Mouse (Mus musculus): ENCODE data around the gene Sesn1. TPM values are rescaled to one million over a fixed set of nuclear protein-coding genes. Genes with fewer than 3 reads are reported as not detected.
"Not testable (repeated sequence)": the region's sequence is repeated elsewhere in the genome, so short reads cannot be mapped to it uniquely, and the experiment has no call there.

The Sesn1 gene
- total RNA-seq, 2 experiments from 2014 or later = 19.9 to 22.6 TPM

- DNase-seq = no peak
These were observed 102.7 kb downstream of the Sesn1 start for GRCm38 (mm10) chr10:41912290-41912994.

GRCm38 (mm10) chr10:41926726-41927125 lies 117.0 kb downstream of the Sesn1 start:
- peak; percentile 5 to 24 for DNase-seq

DNA sequence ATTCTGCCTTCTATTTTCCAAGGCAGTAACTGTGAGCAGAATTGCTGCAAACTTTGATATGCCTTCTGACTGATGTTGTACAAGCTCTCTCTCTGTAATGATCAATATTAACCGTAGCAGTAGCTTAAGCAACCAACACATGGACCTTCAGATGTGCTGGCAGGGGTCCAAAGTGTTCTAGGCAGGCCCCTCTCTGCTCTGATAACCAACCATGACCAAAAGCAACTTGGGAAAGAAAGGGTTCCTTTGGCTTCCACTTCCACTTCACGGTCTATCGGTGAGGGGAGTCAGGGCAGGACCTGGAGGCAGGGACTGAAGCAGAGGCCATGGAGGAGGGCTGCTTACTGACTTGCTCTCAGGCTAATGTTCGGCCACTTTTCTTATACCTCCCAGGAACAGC lies 121.2 kb downstream of the Sesn1 start:
- no peak for DNase-seq

DNA sequence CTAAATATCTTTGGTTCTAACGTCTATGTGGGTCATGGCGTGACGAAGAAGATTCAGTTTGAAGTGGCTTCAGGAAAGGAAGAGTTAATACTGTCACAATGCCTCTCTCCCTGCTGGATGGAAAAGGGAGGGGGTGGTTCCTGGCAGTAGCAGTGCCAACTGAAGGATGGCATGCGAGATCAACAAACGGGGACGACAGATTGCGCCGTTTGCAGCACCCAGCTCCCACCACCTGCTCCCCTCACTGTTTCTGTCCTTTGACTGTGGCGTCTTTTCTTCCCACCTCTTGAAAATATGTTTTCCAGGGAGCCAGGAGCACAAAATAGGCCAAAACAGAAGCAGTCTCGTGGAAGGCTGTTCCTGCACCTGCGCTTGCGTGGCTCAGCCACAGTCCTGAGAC lies 122.2 kb downstream of the Sesn1 start:
- DNase-seq = no peak

DNA sequence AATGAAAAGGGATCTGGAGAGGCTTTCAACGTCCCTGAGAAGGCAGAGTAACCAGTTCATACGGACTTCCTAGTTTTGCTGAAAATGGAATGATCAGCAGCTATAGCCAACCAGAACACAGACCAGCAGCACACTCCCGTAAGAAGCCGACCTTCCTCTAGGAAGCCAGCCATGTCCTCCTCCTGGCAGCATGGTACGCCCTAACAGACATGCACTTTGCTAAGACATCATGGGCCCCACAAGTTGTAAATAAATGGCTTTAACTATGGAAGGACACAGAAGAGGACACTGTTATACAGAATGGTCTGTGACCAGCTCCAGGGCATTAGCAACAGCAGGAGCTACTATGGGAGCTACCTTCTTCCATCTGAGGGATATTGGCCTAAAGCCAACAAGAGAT lies 123.2 kb downstream of the Sesn1 start:
- DNase-seq = no peak

DNA sequence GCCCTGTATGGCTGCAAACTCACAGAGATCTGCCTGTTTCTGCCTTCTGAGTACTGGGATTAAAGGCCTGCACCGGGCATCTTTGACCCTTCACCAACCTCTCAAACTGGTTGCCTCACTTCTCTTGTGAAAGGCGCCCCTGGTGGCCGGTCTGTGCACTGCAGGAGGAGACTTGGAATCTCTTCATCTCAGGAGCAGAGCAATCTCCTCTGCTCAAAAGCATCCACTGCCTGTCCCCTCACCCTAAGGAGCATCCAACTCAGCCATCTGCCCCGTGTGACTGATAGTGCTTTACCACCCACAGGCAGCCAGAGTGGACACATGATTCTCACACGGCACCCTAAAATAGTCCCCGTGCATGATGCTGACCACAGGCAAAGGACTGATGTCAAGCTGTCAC lies 123.8 kb downstream of the Sesn1 start:
- DNase-seq = peak; percentile 52 to 62

- peak; percentile 90 to 92 for DNase-seq
These were observed 125.1 kb downstream of the Sesn1 start for GRCm38 (mm10) chr10:41934633-41935475.

DNA sequence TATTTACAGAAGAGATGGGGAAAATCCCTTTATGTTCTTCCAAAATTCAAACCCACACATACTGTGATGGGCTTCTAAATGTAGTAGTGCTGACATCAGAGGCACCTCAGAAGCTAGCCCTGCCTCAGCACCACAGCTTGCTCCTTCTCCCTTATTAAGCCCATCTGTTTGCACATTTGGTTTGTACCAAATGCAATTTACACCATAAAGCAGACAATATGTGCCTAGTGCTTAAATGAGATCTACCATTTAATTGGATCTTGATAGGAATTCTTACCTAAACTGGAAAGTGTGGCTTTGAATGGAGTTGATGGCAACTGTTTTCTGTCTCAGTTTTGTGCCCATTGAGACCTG lies 125.7 kb downstream of the Sesn1 start:
- DNase-seq = no peak

GRCm38 (mm10) chr10:41936100-41936499 lies 126.4 kb downstream of the Sesn1 start:
- no peak for DNase-seq

GRCm38 (mm10) chr10:41937176-41937575 lies 127.4 kb downstream of the Sesn1 start:
- peak in 1 of 2 experiments; percentile 24 for DNase-seq

DNA sequence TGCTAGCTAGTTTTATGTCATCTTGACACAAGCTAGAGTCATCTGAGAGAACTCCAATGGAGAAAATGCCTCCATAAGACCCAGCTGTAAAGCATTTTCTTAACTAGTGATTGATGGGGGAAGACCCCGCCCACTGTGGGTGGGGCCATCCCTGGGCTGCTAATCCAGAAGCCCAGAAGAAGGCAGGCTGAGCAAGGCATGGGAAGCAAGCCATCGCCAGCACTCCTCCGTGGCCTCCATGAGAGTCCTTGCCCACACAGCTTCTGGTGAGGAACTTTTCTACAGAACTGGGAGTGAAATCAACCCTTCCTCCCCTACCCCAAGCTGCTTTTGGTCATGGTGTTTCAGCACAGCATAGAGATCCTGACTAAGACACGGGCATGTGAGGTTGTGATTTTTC lies 129.4 kb downstream of the Sesn1 start:
- no peak for DNase-seq

- DNase-seq = not testable (repeated sequence)
These were observed 142.6 kb downstream of the Sesn1 start for GRCm38 (mm10) chr10:41952354-41952753.

DNA sequence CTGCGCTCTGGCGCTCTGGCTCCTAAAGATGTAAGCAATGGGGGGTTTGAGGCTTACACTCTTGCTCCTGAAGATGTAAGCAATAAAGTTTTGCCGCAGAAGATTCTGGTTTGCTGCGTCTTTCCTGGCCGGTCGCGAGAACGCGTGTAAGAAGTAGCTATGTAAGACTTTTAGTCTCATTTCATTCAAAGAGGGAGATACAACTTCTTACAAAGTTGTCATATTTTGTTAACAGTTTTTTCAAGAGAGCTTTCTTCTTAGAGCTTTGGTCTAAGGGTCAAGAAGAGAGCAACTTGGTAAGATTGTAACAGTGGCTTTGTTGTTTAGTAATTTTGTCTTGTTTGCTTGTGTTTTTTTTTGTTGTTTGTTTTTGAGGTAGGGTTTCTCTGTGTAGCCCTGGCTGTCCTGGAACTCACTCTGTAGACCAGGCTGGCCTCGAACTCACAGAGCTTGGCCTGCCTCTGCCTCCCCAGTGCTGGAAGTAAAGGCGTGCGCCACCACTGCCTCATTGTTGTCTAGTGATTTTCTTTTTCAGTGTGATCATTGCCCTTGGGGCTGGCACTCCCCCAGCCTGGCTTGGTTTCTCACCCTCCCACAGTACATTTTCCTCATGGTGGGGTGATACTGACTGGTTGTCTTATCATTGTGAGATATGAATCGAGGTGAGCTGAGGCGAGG lies 143.3 kb downstream of the Sesn1 start:
- no peak for DNase-seq

GRCm38 (mm10) chr10:41953528-41953864 lies 143.8 kb downstream of the Sesn1 start:
- DNase-seq = no peak

GRCm38 (mm10) chr10:41957421-41958225 lies 147.9 kb downstream of the Sesn1 start:
- DNase-seq = no peak

Other genes with a start within 250 kb of the Sesn1 start
- gene Ccdc162, start 93.3 kb upstream of the Sesn1 start, total RNA-seq (2021) = under 1 TPM; 0.33 to 0.53 TPM
- 1 to 10 TPM; 7.2 to 7.3 TPM for gene Cep57l1, start 64 bp upstream of the Sesn1 start, total RNA-seq (2021)
- gene Armc2, start 208.5 kb downstream of the Sesn1 start, total RNA-seq (2021) = 1 to 10 TPM; 1.2 to 3.8 TPM